Mouse (Mus musculus) embryonic fibroblast, embryonic 13.5 days (primary cell): ENCODE results near the gene Tpi1. TPM values are rescaled to one million over a fixed set of nuclear protein-coding genes. Genes with fewer than 3 reads are reported as not detected.
"Not testable (repeated sequence)": the region's sequence is repeated elsewhere in the genome, so short reads cannot be mapped to it uniquely, and the experiment has no call there.

Experiments
- H3K27ac ChIP-seq: 2 replicates; pipeline ENCODE4 v1.5.1; 2012; ENCODE audit warnings: low read length, control low read depth, inconsistent platforms; ENCODE audit not compliant: insufficient read depth
- H3K4me1 ChIP-seq: 2 replicates; pipeline ENCODE4 v1.6.1; 2011; ENCODE audit warnings: low read length; ENCODE audit not compliant: control insufficient read depth, insufficient read depth
- H3K4me3 ChIP-seq: 2 replicates; pipeline ENCODE4 v1.5.1; 2011; ENCODE audit warnings: mild to moderate bottlenecking, control low read depth, low read length; ENCODE audit not compliant: insufficient read depth
- CTCF ChIP-seq: IDR thresholded peaks from 2 replicates; pipeline ENCODE4 v1.5.1; 2011; ENCODE audit warnings: mild to moderate bottlenecking, control low read depth, low read length, moderate library complexity, borderline replicate concordance; ENCODE audit not compliant: insufficient read depth
- POLR2A ChIP-seq: IDR thresholded peaks from 2 replicates; pipeline ENCODE4 v1.6.1; 2011; ENCODE audit warnings: low read depth, mild to moderate bottlenecking, control low read depth, low read length, moderate library complexity
- polyA plus RNA-seq: library from polyadenylated mRNA; stranded (reverse); fragments of >200 nt; gene quantifications from 2 replicates; pipeline ENCODE4 v1.2.4, GENCODE M21; 2011; ENCODE audit warnings: low read depth; ENCODE audit not compliant: missing spikeins, insufficient read length

Tpi1 gene
- polyA plus RNA-seq, 1 experiment, result 372 TPM

GRCm38 (mm10) chr6:124809775-124810538 is 4.1 kb downstream of the Tpi1 start:
- peak overlapping the region; percentile 76 for H3K4me3 ChIP-seq
- H3K27ac ChIP-seq, result peak overlapping the region; percentile 16; the same call in 1 of the 2 replicates
- TF ChIP-seq POLR2A (peak; percentile 55; the same call in 1 of the 2 replicates), CTCF (no peak)
- peaks cover 8% of the 10 kb centered on the region for H3K4me1 ChIP-seq

GRCm38 (mm10) chr6:124809052-124809774 is 4.9 kb downstream of the Tpi1 start:
- TF ChIP-seq CTCF (peak; percentile 58), POLR2A (peak; percentile 65; the same call in 1 of the 2 replicates)
- Histone ChIP-seq H3K27ac (peak overlapping the region; percentile 91), H3K4me3 (peak overlapping the region; percentile 76), H3K4me1 (peaks cover 8% of the 10 kb centered on the region)

GRCm38 (mm10) chr6:124808358-124809012 is 5.6 kb downstream of the Tpi1 start, which contains the start of gene Spsb2:
Spsb2 (plus strand) TSS chr6:124808661.
- peaks cover 8% of the 10 kb centered on the region for H3K4me1 ChIP-seq

GRCm38 (mm10) chr6:124807986-124808357 is 6.1 kb downstream of the Tpi1 start:
- TF ChIP-seq CTCF, result no peak
- TF ChIP-seq POLR2A, result no peak
- H3K27ac ChIP-seq, result peak overlapping the region; percentile 94
- no peak overlapping the region for H3K4me3 ChIP-seq
- H3K4me1 ChIP-seq, result peaks cover 8% of the 10 kb centered on the region

More at GRCm38 (mm10) chr6:124808358-124809012, 5.6 kb downstream of the Tpi1 start, which contains the start of gene Spsb2:
- Histone ChIP-seq H3K4me3 (peak within 1 kb of the TSS; percentile 76), H3K27ac (peak within 1 kb of the TSS; percentile 94)
- TF ChIP-seq POLR2A (peak; percentile 63), CTCF (no peak)

GRCm38 (mm10) chr6:124807366-124807765 is 6.7 kb downstream of the Tpi1 start:
- no peak for TF ChIP-seq POLR2A
- TF ChIP-seq CTCF, result no peak
- Histone ChIP-seq H3K4me1 (peaks cover 10% of the 10 kb centered on the region), H3K4me3 (no peak overlapping the region), H3K27ac (peak overlapping the region; percentile 94)

- Histone ChIP-seq H3K4me3 (peak overlapping the region; percentile 3; the same call in 1 of the 2 replicates), H3K4me1 (peaks cover 11% of the 10 kb centered on the region), H3K27ac (peak overlapping the region; percentile 95)
- TF ChIP-seq POLR2A, result no peak
- no peak for TF ChIP-seq CTCF
These were observed 7.5 kb downstream of the Tpi1 start for GRCm38 (mm10) chr6:124806446-124807140.

GRCm38 (mm10) chr6:124805341-124806321 is 8.5 kb downstream of the Tpi1 start:
- peak overlapping the region; percentile 30 for H3K4me3 ChIP-seq
- TF ChIP-seq POLR2A, result peak; percentile 73
- peak; percentile 20; the same call in 1 of the 2 replicates for TF ChIP-seq CTCF
- H3K4me1 ChIP-seq, result peaks cover 11% of the 10 kb centered on the region
- H3K27ac ChIP-seq, result peak overlapping the region; percentile 95

- Histone ChIP-seq H3K27ac (peak overlapping the region; percentile 94), H3K4me3 (no peak overlapping the region), H3K4me1 (peaks cover 11% of the 10 kb centered on the region)
- no peak for TF ChIP-seq CTCF
- no peak for TF ChIP-seq POLR2A
These were observed 9.8 kb downstream of the Tpi1 start for GRCm38 (mm10) chr6:124804341-124804740.

GRCm38 (mm10) chr6:124803691-124804090 is 10.4 kb downstream of the Tpi1 start:
- H3K4me3 ChIP-seq, H3K27ac ChIP-seq: not testable (repeated sequence)
- H3K4me1 ChIP-seq, result peaks cover 11% of the 10 kb centered on the region
